In genomic region chr3:79177136-79177870, GRCm38 (mm10) we compare ENCODE assay signal across 10 mouse cellular contexts.
A peak's percentile ranks its signal among the peaks of the same experiment; 100 is the strongest.
DNase-seq lines count a peak whose midpoint lies in the region; ATAC-seq and TF ChIP-seq lines count a peak whose summit lies in the region.
"Had no signal": no experiment of that assay in that cellular context is flagged by ENCODE, and none has a peak within 500 bp of the region (broad histone marks: within the 10 kb centered on the region; RNA-seq: fewer than 3 reads in every experiment).

No protein-coding gene starts in this region.

- WGBS in forebrain, embryonic 12.5 days = 93% methylated on average over 8 of the region's 8 CpGs

- intact Hi-C loops in left cerebral cortex, adult 2 months (cut with DNase I) = no loop called here
- intact Hi-C loops in left cerebral cortex, postnatal 14 days (cut with DNase I) = no loop called here

- no peaks in the 10 kb centered on the region for H3K9me3 ChIP-seq in forebrain, embryonic 12.5 days
- H3K9me3 ChIP-seq: midbrain, embryonic 10.5 days had no signal

- no peak overlapping the region for H3K4me3 ChIP-seq in left cerebral cortex, adult 2 months
- peak overlapping the region; percentile 46; the same call in 1 of the 2 replicates for H3K4me3 ChIP-seq in brown adipose tissue, adult 24 weeks (ENCODE audit: insufficient read depth, low read depth, low read length)
- H3K4me3 ChIP-seq in forebrain, embryonic 12.5 days (replicated peaks) = no peak overlapping the region
- H3K4me3 ChIP-seq: midbrain, embryonic 10.5 days had no signal

- H3K4me2 ChIP-seq in forebrain, embryonic 12.5 days = no peak overlapping the region

- no peak for DNase-seq in left cerebral cortex, adult 2 months (ENCODE audit: extremely low spot score in 1 of 2, low spot score in 2 of 2)
- DNase-seq in left cerebral cortex, postnatal 14 days (ENCODE audit: low spot score in 2 of 2) = no peak
- DNase-seq in testis, postnatal 10 days (ENCODE audit: low spot score) = no peak
- DNase-seq in left cerebral cortex, adult 18-20 months (ENCODE audit: low spot score in 2 of 2) = no peak
- DNase-seq: cerebellum, adult 8-10 months had no signal

- H3K27me3 ChIP-seq in forebrain, embryonic 12.5 days = no peaks in the 10 kb centered on the region

- H3K27ac ChIP-seq in left cerebral cortex, adult 2 months = peak overlapping the region; percentile 56
- peak overlapping the region; percentile 90 for H3K27ac ChIP-seq in brown adipose tissue, adult 24 weeks (replicated peaks; ENCODE audit: low read depth, low read length)
- H3K27ac ChIP-seq in forebrain, embryonic 12.5 days = no peak overlapping the region
- H3K27ac ChIP-seq: midbrain, embryonic 10.5 days had no signal

- ATAC-seq in CD4-positive, CD25-positive, alpha-beta regulatory T cell, adult 4 months = peak; percentile 83
- peak; percentile 62 for ATAC-seq in neutrophil, adult 5-6 weeks (ENCODE audit: extremely low read depth, insufficient number of reproducible peaks, low FRiP score, poor library complexity, severe bottlenecking)
- ATAC-seq in forebrain, embryonic 12.5 days (ENCODE audit: low FRiP score) = no peak

- peaks cover 4% of the 10 kb centered on the region; the same call in 1 of the 2 replicates for H3K36me3 ChIP-seq in forebrain, embryonic 12.5 days (replicated peaks)

- no peak overlapping the region for H3K9ac ChIP-seq in forebrain, embryonic 12.5 days

- peaks cover 31% of the 10 kb centered on the region for H3K4me1 ChIP-seq in brown adipose tissue, adult 24 weeks (ENCODE audit: control insufficient read depth, insufficient read depth, insufficient read length, low read length)
- H3K4me1 ChIP-seq in forebrain, embryonic 12.5 days = peaks cover 36% of the 10 kb centered on the region

- TF ChIP-seq CTCF in left cerebral cortex, adult 2 months (IDR thresholded peaks at IDR 0.05) = no peak
